Mouse (Mus musculus) CH12.LX (cell line): Measurements from ENCODE around the gene Akap2. TPM values are rescaled to one million over a fixed set of nuclear protein-coding genes. Genes with fewer than 3 reads are reported as not detected.

ENCODE experiments used
- DNase-seq: peaks from one replicate; pipeline ENCODE4 v3.0.0-alpha.2; 2013; ENCODE audit errors: extremely low read depth
- H3K27ac ChIP-seq: 2 replicates; pipeline ENCODE4 v1.5.1; 2012; ENCODE audit warnings: low read depth, mild to moderate bottlenecking, control low read depth, moderate library complexity; ENCODE audit not compliant: insufficient read depth
- H3K27me3 ChIP-seq: replicated peaks from 2 replicates; pipeline ENCODE3; 2012; ENCODE audit warnings: inconsistent platforms
- H3K36me3 ChIP-seq, 2 experiments: replicated peaks in 1 of 2; 2 replicates each; pipeline versions ENCODE3 to v1.6.1; 2012; ENCODE audit warnings: inconsistent platforms in 1 of 2, low read length in 1 of 2, mild to moderate bottlenecking in 1 of 2, mixed read lengths in 1 of 2, moderate library complexity in 1 of 2; ENCODE audit not compliant: control insufficient read depth in 1 of 2, insufficient read depth in 1 of 2
- H3K4me1 ChIP-seq, 2 experiments: 2 replicates each; pipeline ENCODE4 v1.6.1; 2012; ENCODE audit warnings: inconsistent platforms in 1 of 2, moderate library complexity in 1 of 2; ENCODE audit not compliant: insufficient read depth in 2 of 2, control insufficient read depth in 1 of 2
- H3K4me2 ChIP-seq: 2 replicates; pipeline ENCODE4 v1.6.1; 2012; ENCODE audit warnings: low read depth, mild to moderate bottlenecking, control low read depth; ENCODE audit not compliant: poor library complexity, insufficient read depth, severe bottlenecking
- H3K4me3 ChIP-seq, 3 experiments: fragments of 150-350 bp in 1 of 3; sonication (generic) in 1 of 3; replicated peaks in 1 of 3; 2 replicates each; pipeline versions ENCODE3 to v1.5.1; 2011 to 2012; ENCODE audit warnings: low read depth in 2 of 3, low read length in 2 of 3, mild to moderate bottlenecking in 2 of 3, moderate library complexity in 2 of 3, control low read depth in 1 of 3, improper control_type of control experiment in 1 of 3, inconsistent platforms in 1 of 3, mixed read lengths in 1 of 3; ENCODE audit not compliant: poor library complexity in 1 of 3
- H3K79me2 ChIP-seq: replicated peaks from 2 replicates; pipeline ENCODE4 v1.6.1; 2012; ENCODE audit warnings: mild to moderate bottlenecking, moderate library complexity; ENCODE audit not compliant: control insufficient read depth, poor library complexity, insufficient read depth, severe bottlenecking; ENCODE audit errors: extremely low read depth
- H3K9ac ChIP-seq: 2 replicates; pipeline ENCODE4 v1.6.1; 2012; ENCODE audit warnings: low read depth, mild to moderate bottlenecking, control low read depth, moderate library complexity; ENCODE audit not compliant: insufficient read depth
- H3K9me3 ChIP-seq: replicated peaks from 2 replicates; pipeline ENCODE3; 2012; ENCODE audit warnings: low read length, inconsistent platforms, mixed read lengths
- CHD1 ChIP-seq: IDR thresholded peaks from 2 replicates; pipeline ENCODE4 v1.6.1; 2012; ENCODE audit warnings: low read depth, low read length, improper control_type of control experiment, inconsistent platforms
- ETS1 ChIP-seq: conservative IDR thresholded peaks from 2 replicates; pipeline ENCODE4 v1.6.1; 2012; ENCODE audit warnings: low read depth, mild to moderate bottlenecking, inconsistent platforms, low read length, improper control_type of control experiment, moderate library complexity
- GABPA ChIP-seq: IDR thresholded peaks from 2 replicates; pipeline ENCODE4 v1.6.1; 2012; ENCODE audit warnings: low read depth, low read length, improper control_type of control experiment, inconsistent platforms; ENCODE audit not compliant: insufficient replicate concordance
- JUND ChIP-seq: conservative IDR thresholded peaks from 2 replicates; pipeline ENCODE4 v1.6.1; 2011; ENCODE audit warnings: low read depth, low read length, improper control_type of control experiment
- KAT2A ChIP-seq: IDR thresholded peaks from 2 replicates; pipeline ENCODE4 v1.6.1; 2012; ENCODE audit warnings: low read length, improper control_type of control experiment, inconsistent platforms; ENCODE audit not compliant: insufficient replicate concordance
- MAZ ChIP-seq: IDR thresholded peaks from 2 replicates; pipeline ENCODE4 v1.6.1; 2012; ENCODE audit warnings: low read depth, mild to moderate bottlenecking, inconsistent platforms, low read length, improper control_type of control experiment, moderate library complexity
- MYC ChIP-seq: IDR thresholded peaks from 2 replicates; pipeline ENCODE4 v1.6.1; 2011; ENCODE audit warnings: low read depth, mild to moderate bottlenecking, improper control_type of control experiment, low read length
- RCOR1 ChIP-seq: conservative IDR thresholded peaks from 2 replicates; pipeline ENCODE4 v1.6.1; 2012; ENCODE audit warnings: low read depth, mild to moderate bottlenecking, inconsistent platforms, low read length, improper control_type of control experiment
- UBTF ChIP-seq: IDR thresholded peaks from 2 replicates; pipeline ENCODE4 v1.6.1; 2012; ENCODE audit warnings: low read depth, mild to moderate bottlenecking, inconsistent platforms, low read length, improper control_type of control experiment, moderate library complexity
- ZC3H11A ChIP-seq: IDR thresholded peaks from 2 replicates; pipeline ENCODE4 v1.6.1; 2012; ENCODE audit warnings: low read depth, mild to moderate bottlenecking, inconsistent platforms, low read length, improper control_type of control experiment
- ZMIZ1 ChIP-seq: IDR thresholded peaks from 2 replicates; pipeline ENCODE4 v1.6.1; 2012; ENCODE audit warnings: low read depth, mild to moderate bottlenecking, inconsistent platforms, low read length, improper control_type of control experiment
- ZNF384 ChIP-seq: IDR thresholded peaks from 2 replicates; pipeline ENCODE4 v1.6.1; 2012; ENCODE audit warnings: low read depth, low read length, improper control_type of control experiment, inconsistent platforms
- dilution Hi-C: fragments of 300-500 bp; cut with MboI; formaldehyde crosslinking; loops from 2 replicates; pipeline ENCODE4 v1.14.3; 2020; ENCODE audit warnings: low sequenced_read_pairs; ENCODE audit not compliant: extremely low pct_unique_long_range_greater_than_20kb, extremely low pct_ligation_motif_present
- in situ Hi-C: fragments of 300-500 bp; cut with MboI; formaldehyde crosslinking; loops from 3 replicates; pipeline ENCODE4 v1.14.3; 2019; ENCODE audit warnings: low sequenced_read_pairs, low pct_ligation_motif_present, low pct_unique_long_range_greater_than_20kb, mixed read lengths
- polyA plus RNA-seq: library from polyadenylated mRNA; unstranded; fragments of >175 nt; gene quantifications from 2 replicates; pipeline ENCODE4 v1.2.1, GENCODE M21; 2012; ENCODE audit warnings: low read depth; ENCODE audit not compliant: insufficient read length
- total RNA-seq, 2 experiments: library from RNA; depleted of rRNA; stranded (reverse); fragments of 300-350 nt in 1 of 2; fragments of >200 nt in 1 of 2; gene quantifications; 2 replicates each; pipeline ENCODE4 v1.2.3; 2012 to 2014

Akap2 gene
- total and polyA plus RNA-seq, 3 experiments: 0.25 TPM; not detected in 2

- H3K9me3 ChIP-seq: peaks cover 5% of the 10 kb centered on the region
- H3K36me3 ChIP-seq: no peaks in the 10 kb centered on the region
- no peaks in the 10 kb centered on the region for H3K79me2 ChIP-seq
- no peaks in the 10 kb centered on the region for H3K27me3 ChIP-seq
- H3K4me1 ChIP-seq: peaks cover 0 to 12% of the 10 kb centered on the region in 2 experiments; a peak in 2 of 4 replicates
- H3K27ac ChIP-seq: no peak overlapping the region
- no peak for TF ChIP-seq CHD1
- no peak for TF ChIP-seq GABPA
- TF ChIP-seq UBTF: no peak
- no peak for TF ChIP-seq ETS1
- TF ChIP-seq RCOR1: no peak
- no peak for TF ChIP-seq MAZ
- TF ChIP-seq JUND: no peak
- TF ChIP-seq MYC: no peak
- TF ChIP-seq KAT2A: no peak
- no peak for TF ChIP-seq ZNF384
- no peak for DNase-seq
- no peak overlapping the region for H3K4me2 ChIP-seq
- in situ Hi-C loops: no loop called here
- no peak overlapping the region for H3K4me3 ChIP-seq
- H3K9ac ChIP-seq: no peak overlapping the region
- dilution Hi-C loops: no loop called here
Observed at GRCm38 (mm10) chr4:57820839-57821374, 103.5 kb downstream of the Akap2 start.

GRCm38 (mm10) chr4:57821556-57822356 lies 104.3 kb downstream of the Akap2 start:
- H3K4me1 ChIP-seq: peaks cover 0 to 12% of the 10 kb centered on the region in 2 experiments; a peak in 2 of 4 replicates
- no peak overlapping the region for H3K9ac ChIP-seq
- H3K36me3 ChIP-seq: no peaks in the 10 kb centered on the region
- H3K4me3 ChIP-seq: no peak overlapping the region
- no peaks in the 10 kb centered on the region for H3K79me2 ChIP-seq
- H3K27me3 ChIP-seq: no peaks in the 10 kb centered on the region
- dilution Hi-C loops: no loop called here
- in situ Hi-C loops: no loop called here
- DNase-seq: no peak
- no peak for TF ChIP-seq ZMIZ1
- TF ChIP-seq ZC3H11A: no peak
- H3K27ac ChIP-seq: no peak overlapping the region
- peaks cover 5% of the 10 kb centered on the region for H3K9me3 ChIP-seq
- H3K4me2 ChIP-seq: no peak overlapping the region
